Mouse (Mus musculus): ENCODE measurements at regions not wholly inside any gene's neighbourhood (a gene's known extent, or its start where the extent isn't known, plus 50 kb on each side); places are given as distances from the start of the nearest gene placed in this dataset.
"Not testable (repeated sequence)": the region's sequence is repeated elsewhere in the genome, so short reads cannot be mapped to it uniquely, and the experiment has no call there.

DNA sequence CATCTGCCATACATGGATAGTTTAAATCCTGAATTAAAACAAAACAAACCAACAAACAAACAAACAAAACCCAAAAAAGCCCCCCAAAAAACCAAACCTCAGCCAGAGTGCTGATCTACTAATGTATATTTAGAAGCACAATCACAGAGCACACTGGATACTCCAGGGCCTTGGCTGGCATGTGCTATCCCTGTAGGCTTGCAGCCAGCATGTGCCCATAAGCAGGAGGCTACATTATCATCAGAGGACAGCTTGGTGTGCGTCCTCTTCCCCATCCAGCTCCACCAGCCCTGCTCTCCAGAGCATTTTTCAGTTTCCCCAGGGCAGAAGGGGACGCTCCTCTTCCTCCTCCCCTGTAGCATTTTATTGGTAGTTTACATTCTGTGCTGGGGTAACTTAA lies 198.9 kb downstream of the Mterf1b start:
- no peaks in the 10 kb centered on the region for H3K4me1 ChIP-seq (ENCODE audit: control insufficient read depth in 2 of 2, insufficient read depth in 2 of 2, low read length in 2 of 2, poor library complexity in 1 of 2)
- no peak for TF ChIP-seq ZC3H11A (IDR thresholded peaks at IDR 0.05; ENCODE audit: borderline replicate concordance, low read depth, low read length)
- no peak for TF ChIP-seq MAFK (IDR thresholded peaks at IDR 0.05; ENCODE audit: insufficient read depth, low read depth, low read length)
- no peak for TF ChIP-seq HCFC1 (IDR thresholded peaks at IDR 0.05; ENCODE audit: borderline replicate concordance, insufficient read depth, low read length)
- TF ChIP-seq ZNF384 (IDR thresholded peaks at IDR 0.05; ENCODE audit: low read depth, low read length): no peak
- no peak for TF ChIP-seq CHD2 (IDR thresholded peaks at IDR 0.05; ENCODE audit: low read depth, low read length)
- no peak for DNase-seq (ENCODE audit: low read depth, low spot score)
- in situ Hi-C loops (cut with MboI; ENCODE audit: low sequenced_read_pairs in 2 of 2, unreplicated experiment in 2 of 2): no loop called here
- H3K4me3 ChIP-seq (ENCODE audit: insufficient read depth in 1 of 2, low read depth in 1 of 2, low read length in 2 of 2, poor library complexity in 1 of 2, severe bottlenecking in 1 of 2): no peak overlapping the region
- H3K9me3 ChIP-seq (ENCODE audit: control insufficient read depth, insufficient read depth, low read depth, low read length): no peaks in the 10 kb centered on the region
- H3K9ac ChIP-seq (ENCODE audit: insufficient read depth, low read depth, low read length, poor library complexity, severe bottlenecking): no peak overlapping the region
- H3K27ac ChIP-seq (ENCODE audit: insufficient read depth, low read depth, low read length, poor library complexity, severe bottlenecking): no peak overlapping the region
- no peaks in the 10 kb centered on the region for H3K36me3 ChIP-seq (ENCODE audit: control insufficient read depth, insufficient read depth, low read length, poor library complexity, severe bottlenecking)

DNA sequence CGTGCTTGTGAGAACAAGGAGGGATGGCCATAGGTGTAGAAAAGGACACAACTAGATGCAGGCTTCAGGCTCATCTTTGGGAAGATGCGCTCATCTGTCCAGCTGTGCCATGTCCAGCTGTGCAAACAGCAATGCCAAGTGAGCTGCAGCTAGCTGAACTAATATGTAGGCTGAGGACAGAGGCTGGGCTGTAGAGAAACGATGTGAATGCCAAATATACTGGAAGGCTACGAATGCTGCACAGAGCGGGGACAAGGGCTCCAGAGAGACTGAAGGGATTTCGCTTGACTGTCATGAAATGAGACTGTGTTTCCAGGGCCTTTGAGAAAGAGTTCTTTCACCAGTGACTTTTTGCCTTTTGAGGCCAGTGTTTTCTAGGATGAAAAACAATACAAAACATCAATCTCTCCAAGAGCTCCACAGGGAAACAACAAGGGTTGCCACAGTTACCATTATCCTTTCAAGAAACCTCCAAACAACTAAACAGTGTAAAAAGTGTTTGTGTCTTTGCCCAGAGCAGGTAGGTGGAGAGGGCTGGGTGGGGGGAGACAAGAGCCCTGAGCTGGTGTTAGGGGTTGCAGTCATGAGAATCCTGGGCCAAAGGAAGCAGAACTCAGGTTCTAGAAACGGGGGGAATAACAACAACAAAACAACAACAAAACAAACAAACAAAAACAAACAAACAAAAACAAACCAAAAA lies 202.3 kb downstream of the Mterf1b start:
- H3K9ac ChIP-seq (ENCODE audit: insufficient read depth, low read depth, low read length, poor library complexity, severe bottlenecking); H3K4me1 ChIP-seq (ENCODE audit: control insufficient read depth in 2 of 2, insufficient read depth in 2 of 2, low read length in 2 of 2, poor library complexity in 1 of 2); H3K27ac ChIP-seq (ENCODE audit: insufficient read depth, low read depth, low read length, poor library complexity, severe bottlenecking); DNase-seq (ENCODE audit: low read depth, low spot score); in situ Hi-C loops (cut with MboI; ENCODE audit: low sequenced_read_pairs in 2 of 2, unreplicated experiment in 2 of 2); H3K4me3 ChIP-seq (ENCODE audit: insufficient read depth in 1 of 2, low read depth in 1 of 2, low read length in 2 of 2, poor library complexity in 1 of 2, severe bottlenecking in 1 of 2); H3K36me3 ChIP-seq (ENCODE audit: control insufficient read depth, insufficient read depth, low read length, poor library complexity, severe bottlenecking); H3K9me3 ChIP-seq (ENCODE audit: control insufficient read depth, insufficient read depth, low read depth, low read length): not testable (repeated sequence)

DNA sequence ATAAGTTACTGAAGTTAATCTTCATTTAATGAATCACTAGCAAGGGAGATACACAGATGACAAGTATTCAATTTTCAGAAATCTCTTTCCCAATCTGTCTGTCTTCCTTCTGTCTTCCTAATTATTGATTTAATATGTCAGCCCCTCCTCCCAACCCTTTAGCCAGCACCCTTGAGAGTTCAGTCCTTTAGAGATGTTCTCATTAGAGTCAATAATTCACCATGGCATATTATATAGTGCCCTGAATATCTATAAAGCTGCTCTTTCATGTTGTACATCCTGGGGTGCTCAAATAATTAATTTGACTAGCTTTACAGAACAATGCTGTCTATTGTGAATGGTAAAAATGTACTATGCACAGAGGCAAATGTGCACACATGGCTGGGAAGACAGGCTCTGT lies 205.9 kb downstream of the Mterf1b start:
- Histone ChIP-seq H3K4me3 (ENCODE audit: insufficient read depth in 1 of 2, low read depth in 1 of 2, low read length in 2 of 2, poor library complexity in 1 of 2, severe bottlenecking in 1 of 2) (no peak overlapping the region), H3K9ac (ENCODE audit: insufficient read depth, low read depth, low read length, poor library complexity, severe bottlenecking) (no peak overlapping the region), H3K27ac (ENCODE audit: insufficient read depth, low read depth, low read length, poor library complexity, severe bottlenecking) (no peak overlapping the region), H3K9me3 (ENCODE audit: control insufficient read depth, insufficient read depth, low read depth, low read length) (no peaks in the 10 kb centered on the region), H3K36me3 (ENCODE audit: control insufficient read depth, insufficient read depth, low read length, poor library complexity, severe bottlenecking) (no peaks in the 10 kb centered on the region), H3K4me1 (ENCODE audit: control insufficient read depth in 2 of 2, insufficient read depth in 2 of 2, low read length in 2 of 2, poor library complexity in 1 of 2) (no peaks in the 10 kb centered on the region)
- in situ Hi-C loops (cut with MboI; ENCODE audit: low sequenced_read_pairs in 2 of 2, unreplicated experiment in 2 of 2): no loop called here
- TF ChIP-seq MAFK (IDR thresholded peaks at IDR 0.05; ENCODE audit: insufficient read depth, low read depth, low read length) (no peak), ZC3H11A (IDR thresholded peaks at IDR 0.05; ENCODE audit: borderline replicate concordance, low read depth, low read length) (no peak), ZNF384 (IDR thresholded peaks at IDR 0.05; ENCODE audit: low read depth, low read length) (no peak), HCFC1 (IDR thresholded peaks at IDR 0.05; ENCODE audit: borderline replicate concordance, insufficient read depth, low read length) (no peak), CHD2 (IDR thresholded peaks at IDR 0.05; ENCODE audit: low read depth, low read length) (no peak)
- no peak for DNase-seq (ENCODE audit: low read depth, low spot score)

- DNase-seq (ENCODE audit: low read depth, low spot score): no peak
- no peaks in the 10 kb centered on the region for H3K4me1 ChIP-seq (ENCODE audit: control insufficient read depth in 2 of 2, insufficient read depth in 2 of 2, low read length in 2 of 2, poor library complexity in 1 of 2)
- H3K27ac ChIP-seq (ENCODE audit: insufficient read depth, low read depth, low read length, poor library complexity, severe bottlenecking): no peak overlapping the region
- H3K36me3 ChIP-seq (ENCODE audit: control insufficient read depth, insufficient read depth, low read length, poor library complexity, severe bottlenecking): no peaks in the 10 kb centered on the region
- no peak overlapping the region for H3K9ac ChIP-seq (ENCODE audit: insufficient read depth, low read depth, low read length, poor library complexity, severe bottlenecking)
- no peak overlapping the region for H3K4me3 ChIP-seq (ENCODE audit: insufficient read depth in 1 of 2, low read depth in 1 of 2, low read length in 2 of 2, poor library complexity in 1 of 2, severe bottlenecking in 1 of 2)
- no peaks in the 10 kb centered on the region; the same call in 1 of the 2 replicates for H3K9me3 ChIP-seq (ENCODE audit: control insufficient read depth, insufficient read depth, low read depth, low read length)
- no peak for TF ChIP-seq ZC3H11A (IDR thresholded peaks at IDR 0.05; ENCODE audit: borderline replicate concordance, low read depth, low read length)
- TF ChIP-seq ZNF384 (IDR thresholded peaks at IDR 0.05; ENCODE audit: low read depth, low read length): no peak
- TF ChIP-seq HCFC1 (IDR thresholded peaks at IDR 0.05; ENCODE audit: borderline replicate concordance, insufficient read depth, low read length): no peak
- no peak for TF ChIP-seq CHD2 (IDR thresholded peaks at IDR 0.05; ENCODE audit: low read depth, low read length)
- in situ Hi-C loops (cut with MboI; ENCODE audit: low sequenced_read_pairs in 2 of 2, unreplicated experiment in 2 of 2): no loop called here
Measured at GRCm38 (mm10) chr5:4417761-4418160, 225.6 kb downstream of the Mterf1b start.
